ENCODE assay signal across 18 mouse cellular contexts in genomic region chr9:40245974-40246665, GRCm38 (mm10). TPM values are rescaled to one million over a fixed set of nuclear protein-coding genes. Genes with fewer than 3 reads are reported as not detected.
DNase-seq lines count a peak whose midpoint lies in the region; ATAC-seq lines count a peak whose summit lies in the region.
"Had no signal": no experiment of that assay in that cellular context is flagged by ENCODE, and none has a peak within 500 bp of the region (broad histone marks: within the 10 kb centered on the region; RNA-seq: fewer than 3 reads in every experiment).

No protein-coding gene starts in this region.

- no peak for DNase-seq in heart, postnatal 4 days
- DNase-seq in limb, embryonic 10.5 days (ENCODE audit: low spot score), result no peak
- DNase-seq in layer of hippocampus, postnatal 36 days, result no peak
- DNase-seq: adrenal gland, postnatal 36 days; cerebellum, adult 11 months; gastrocnemius, postnatal 14 days; liver, embryonic 13.5 days; lung, postnatal 10 days had no signal

- H3K9me3 ChIP-seq in heart, embryonic 11.5 days (replicated peaks; ENCODE audit: control insufficient read depth, low read length), result 0 out of 2 replicates have a peak, but pooled peaks cover 3% of the 10 kb centered on the region
- H3K9me3 ChIP-seq in limb, embryonic 15.5 days, result no peaks in the 10 kb centered on the region
- no peaks in the 10 kb centered on the region for H3K9me3 ChIP-seq in limb, embryonic 10.5 days (replicated peaks)
- no peaks in the 10 kb centered on the region for H3K9me3 ChIP-seq in hindbrain, embryonic 15.5 days
- no peaks in the 10 kb centered on the region for H3K9me3 ChIP-seq in neural tube, embryonic 14.5 days (ENCODE audit: control insufficient read depth, low read length)
- H3K9me3 ChIP-seq: kidney, embryonic 15.5 days; neural tube, embryonic 12.5 days had no signal

- WGBS in heart, embryonic 11.5 days (ENCODE audit: insufficient replicate concordance), result 83% methylated on average over 7 of the region's 7 CpGs
- WGBS in limb, embryonic 15.5 days, result 76% methylated on average over 7 of the region's 7 CpGs
- 88% methylated on average over 7 of the region's 7 CpGs for WGBS in limb, embryonic 10.5 days
- 53% methylated on average over 7 of the region's 7 CpGs for WGBS in hindbrain, embryonic 15.5 days
- WGBS in neural tube, embryonic 14.5 days, result 52% methylated on average over 7 of the region's 7 CpGs

- no peaks in the 10 kb centered on the region for H3K27me3 ChIP-seq in heart, embryonic 11.5 days (ENCODE audit: control insufficient read depth, insufficient read depth, low read length)
- peaks cover 3% of the 10 kb centered on the region; the same call in 1 of the 2 replicates for H3K27me3 ChIP-seq in limb, embryonic 15.5 days
- peaks cover 4% of the 10 kb centered on the region for H3K27me3 ChIP-seq in limb, embryonic 10.5 days (ENCODE audit: low read depth, poor library complexity, severe bottlenecking)
- no peaks in the 10 kb centered on the region for H3K27me3 ChIP-seq in hindbrain, embryonic 15.5 days
- no peaks in the 10 kb centered on the region for H3K27me3 ChIP-seq in neural tube, embryonic 14.5 days (ENCODE audit: control insufficient read depth, insufficient read depth, low read length)
- H3K27me3 ChIP-seq: kidney, embryonic 15.5 days; neural tube, embryonic 12.5 days had no signal

- H3K27ac ChIP-seq in heart, embryonic 11.5 days (ENCODE audit: low read depth, low read length), result 0 out of 2 replicates have a peak overlapping the region, but pooled peaks have one; percentile 70
- H3K27ac ChIP-seq in limb, embryonic 15.5 days, result 0 out of 2 replicates have a peak overlapping the region, but pooled peaks have one; percentile 17
- H3K27ac ChIP-seq in limb, embryonic 10.5 days, result no peak overlapping the region
- peak overlapping the region; percentile 70 for H3K27ac ChIP-seq in hindbrain, embryonic 15.5 days (replicated peaks)
- peak overlapping the region; percentile 10; the same call in 1 of the 2 replicates for H3K27ac ChIP-seq in neural tube, embryonic 14.5 days (ENCODE audit: low read depth, low read length)
- H3K27ac ChIP-seq: kidney, embryonic 15.5 days; liver, embryonic 13.5 days; neural tube, embryonic 12.5 days had no signal

- H3K4me3 ChIP-seq in heart, embryonic 11.5 days (ENCODE audit: low read depth, low read length), result no peak overlapping the region
- no peak overlapping the region for H3K4me3 ChIP-seq in limb, embryonic 15.5 days
- no peak overlapping the region for H3K4me3 ChIP-seq in limb, embryonic 10.5 days
- H3K4me3 ChIP-seq in hindbrain, embryonic 15.5 days, result no peak overlapping the region
- no peak overlapping the region for H3K4me3 ChIP-seq in neural tube, embryonic 14.5 days (ENCODE audit: low read depth, low read length)
- H3K4me3 ChIP-seq: erythroblast, embryonic 14.5 days; kidney, embryonic 15.5 days; liver, embryonic 13.5 days; neural tube, embryonic 12.5 days had no signal

- H3K36me3 ChIP-seq in heart, embryonic 11.5 days (ENCODE audit: control insufficient read depth, insufficient read depth, low read length), result no peaks in the 10 kb centered on the region
- H3K36me3 ChIP-seq in limb, embryonic 15.5 days, result no peaks in the 10 kb centered on the region
- H3K36me3 ChIP-seq in limb, embryonic 10.5 days, result no peaks in the 10 kb centered on the region
- no peaks in the 10 kb centered on the region for H3K36me3 ChIP-seq in hindbrain, embryonic 15.5 days
- H3K36me3 ChIP-seq in neural tube, embryonic 14.5 days (ENCODE audit: control insufficient read depth, insufficient read depth, low read length), result no peaks in the 10 kb centered on the region
- H3K36me3 ChIP-seq: kidney, embryonic 15.5 days; liver, embryonic 13.5 days; neural tube, embryonic 12.5 days had no signal

- ATAC-seq in heart, embryonic 11.5 days (replicated peaks; ENCODE audit: insufficient number of reproducible peaks, low FRiP score, low TSS enrichment), result no peak
- ATAC-seq in limb, embryonic 15.5 days (ENCODE audit: insufficient number of reproducible peaks, low FRiP score, low TSS enrichment, low read depth), result no peak
- no peak for ATAC-seq in hindbrain, embryonic 15.5 days (ENCODE audit: low FRiP score, low read depth)
- ATAC-seq in neural tube, embryonic 14.5 days (ENCODE audit: low read depth), result no peak
- ATAC-seq: forebrain, postnatal 0 days; inflammation-experienced regulatory T-cells, adult 6 months had no signal

- peaks cover 10% of the 10 kb centered on the region; the same call in 1 of the 2 replicates for H3K4me1 ChIP-seq in heart, embryonic 11.5 days (ENCODE audit: control insufficient read depth, insufficient read depth, low read length)
- peaks cover 8% of the 10 kb centered on the region for H3K4me1 ChIP-seq in limb, embryonic 15.5 days
- H3K4me1 ChIP-seq in limb, embryonic 10.5 days, result peaks cover 8% of the 10 kb centered on the region
- peaks cover 27% of the 10 kb centered on the region for H3K4me1 ChIP-seq in hindbrain, embryonic 15.5 days (replicated peaks)
- peaks cover 7% of the 10 kb centered on the region; the same call in 1 of the 2 replicates for H3K4me1 ChIP-seq in neural tube, embryonic 14.5 days (ENCODE audit: control insufficient read depth, insufficient read depth, low read length)
- H3K4me1 ChIP-seq: liver, embryonic 13.5 days had no signal

- H3K9ac ChIP-seq in heart, embryonic 11.5 days (ENCODE audit: low read depth, low read length), result no peak overlapping the region
- no peak overlapping the region for H3K9ac ChIP-seq in limb, embryonic 15.5 days
- H3K9ac ChIP-seq in hindbrain, embryonic 15.5 days, result no peak overlapping the region
- no peak overlapping the region for H3K9ac ChIP-seq in neural tube, embryonic 14.5 days (replicated peaks; ENCODE audit: low read depth, low read length)
- H3K9ac ChIP-seq: forebrain, postnatal 0 days; kidney, embryonic 15.5 days; liver, embryonic 13.5 days; neural tube, embryonic 12.5 days had no signal

- no peak overlapping the region for H3K4me2 ChIP-seq in heart, embryonic 11.5 days
- no peak overlapping the region for H3K4me2 ChIP-seq in limb, embryonic 15.5 days
- no peak overlapping the region for H3K4me2 ChIP-seq in hindbrain, embryonic 15.5 days
- H3K4me2 ChIP-seq in neural tube, embryonic 14.5 days (ENCODE audit: low read depth, low read length), result no peak overlapping the region
- H3K4me2 ChIP-seq: kidney, embryonic 15.5 days; liver, embryonic 13.5 days; neural tube, embryonic 12.5 days had no signal

RNA-seq across cellular contexts. Expression of gene Scn3b, which starts 22.9 kb away (rescaled TPM):
- 0.38 and 0.44 TPM in 2 replicates for polyA plus RNA-seq in heart, embryonic 11.5 days (2014; fragmentation: Nextera tagmentation; extraction: Ambion mirVana)
- under 1 TPM; 0.67 to 0.99 TPM for total RNA-seq in heart, postnatal 4 days (2021)
- polyA plus RNA-seq in limb, embryonic 15.5 days (2015; fragmentation: Nextera tagmentation; extraction: Ambion mirVana), result 11.0 and 30.2 TPM in 2 replicates
- polyA plus RNA-seq in limb, embryonic 10.5 days (2016; fragmentation: Nextera tagmentation; extraction: Ambion mirVana), result 0.08 and 0.15 TPM in 2 replicates
- polyA plus RNA-seq in hindbrain, embryonic 15.5 days (2015; fragmentation: Nextera tagmentation; extraction: Ambion mirVana), result 137 and 151 TPM in 2 replicates
- 186 and 193 TPM in 2 replicates for polyA plus RNA-seq in neural tube, embryonic 14.5 days (2014; fragmentation: Nextera tagmentation; extraction: Ambion mirVana)
- 100 to 1,000 TPM; 249 to 260 TPM for total RNA-seq in layer of hippocampus, postnatal 36 days (2021)
- total RNA-seq: megakaryocyte-erythroid progenitor cell, adult 5-6 weeks had no signal
- polyA plus RNA-seq: erythroblast, embryonic 14.5 days; inflammation-experienced regulatory T-cells, adult 6 months had no signal

RNA-seq across cellular contexts. Expression of gene Zfp202, which starts 54.0 kb away (rescaled TPM):
- 4.8 and 5.4 TPM in 2 replicates for polyA plus RNA-seq in heart, embryonic 11.5 days (2014; fragmentation: Nextera tagmentation; extraction: Ambion mirVana)
- 1 to 10 TPM; 3.9 to 4.0 TPM for total RNA-seq in heart, postnatal 4 days (2021)
- polyA plus RNA-seq in limb, embryonic 15.5 days (2015; fragmentation: Nextera tagmentation; extraction: Ambion mirVana), result 4.7 and 4.9 TPM in 2 replicates
- 7.5 and 8.4 TPM in 2 replicates for polyA plus RNA-seq in limb, embryonic 10.5 days (2016; fragmentation: Nextera tagmentation; extraction: Ambion mirVana)
- 10.3 and 10.9 TPM in 2 replicates for polyA plus RNA-seq in hindbrain, embryonic 15.5 days (2015; fragmentation: Nextera tagmentation; extraction: Ambion mirVana)
- polyA plus RNA-seq in neural tube, embryonic 14.5 days (2014; fragmentation: Nextera tagmentation; extraction: Ambion mirVana), result 11.7 and 13.4 TPM in 2 replicates
- 1 to 10 TPM; 3.7 to 4.2 TPM for total RNA-seq in layer of hippocampus, postnatal 36 days (2021)
